Mouse (Mus musculus): ENCODE results near the gene Agps. TPM values are rescaled to one million over a fixed set of nuclear protein-coding genes. Genes with fewer than 3 reads are reported as not detected.

Gene Agps
- polyA plus RNA-seq, 1 experiment from 2014 or later, result 41.5 TPM

DNA sequence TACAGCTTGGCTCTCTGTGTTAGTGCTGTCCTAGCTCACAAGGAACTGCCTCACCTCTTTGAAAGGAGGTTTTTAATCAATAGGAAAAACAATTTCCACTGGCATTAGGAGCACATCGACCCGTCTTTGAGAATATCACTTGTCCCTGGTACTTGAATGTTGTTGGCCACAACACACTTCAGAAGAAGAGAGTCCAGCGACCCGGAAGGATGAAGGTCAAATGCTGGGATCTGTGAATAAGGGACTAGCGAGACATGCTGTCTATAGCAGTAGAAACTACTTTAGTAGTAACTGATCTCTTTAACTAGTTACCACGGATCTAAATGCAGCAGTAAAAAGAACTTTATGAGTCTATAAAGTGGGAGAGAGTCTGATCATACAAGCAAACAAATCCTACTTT lies 7.8 kb upstream of the Agps start:
- 31% methylated on average over 6 of the region's 6 CpGs for WGBS

DNA sequence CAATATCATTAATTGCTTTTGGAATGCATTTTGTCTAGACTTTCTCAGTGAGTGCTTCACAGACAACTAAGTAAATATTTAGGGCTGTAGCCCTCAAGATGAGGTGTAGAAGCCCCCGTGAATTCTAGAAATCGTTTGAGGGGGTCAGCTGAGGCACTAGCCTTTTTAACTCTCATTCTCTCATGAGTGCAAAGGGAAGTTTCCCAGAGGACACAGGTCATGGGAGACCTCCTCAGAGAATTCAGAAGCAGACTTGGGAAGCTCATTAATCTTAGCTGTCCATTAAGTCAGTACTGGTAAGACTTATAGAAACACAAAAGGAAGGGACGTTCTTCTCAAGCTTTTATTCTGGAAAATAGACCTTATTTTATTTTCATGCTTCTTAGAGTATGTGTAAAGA lies 7.1 kb upstream of the Agps start:
- Histone ChIP-seq H3K4me3 (replicated peaks; ENCODE audit: low read length) (no peak overlapping the region), H3K4me1 (replicated peaks; ENCODE audit: control insufficient read depth, insufficient read depth, low read length) (no peaks in the 10 kb centered on the region), H3K27me3 (ENCODE audit: control insufficient read depth, insufficient read depth, low read length) (no peaks in the 10 kb centered on the region), H3K27ac (no peak overlapping the region), H3K9me3 (ENCODE audit: control insufficient read depth, low read length) (no peaks in the 10 kb centered on the region), H3K36me3 (replicated peaks; ENCODE audit: control insufficient read depth, insufficient read depth) (no peaks in the 10 kb centered on the region), H3K9ac (no peak overlapping the region), H3K4me2 (replicated peaks) (no peak overlapping the region)
- DNase-seq (ENCODE audit: low spot score), result no peak
- ATAC-seq (ENCODE audit: low FRiP score), result no peak
- WGBS, result 30% methylated on average over 3 of the region's 3 CpGs

More for the DNA sequence above, 7.8 kb upstream of the Agps start:
- Histone ChIP-seq H3K27ac (no peak overlapping the region), H3K4me2 (replicated peaks) (no peak overlapping the region), H3K9ac (no peak overlapping the region), H3K4me3 (replicated peaks; ENCODE audit: low read length) (no peak overlapping the region), H3K27me3 (ENCODE audit: control insufficient read depth, insufficient read depth, low read length) (no peaks in the 10 kb centered on the region), H3K36me3 (replicated peaks; ENCODE audit: control insufficient read depth, insufficient read depth) (no peaks in the 10 kb centered on the region), H3K9me3 (ENCODE audit: control insufficient read depth, low read length) (no peaks in the 10 kb centered on the region), H3K4me1 (replicated peaks; ENCODE audit: control insufficient read depth, insufficient read depth, low read length) (no peaks in the 10 kb centered on the region)
- no peak for DNase-seq (ENCODE audit: low spot score)
- no peak for ATAC-seq (ENCODE audit: low FRiP score)

DNA sequence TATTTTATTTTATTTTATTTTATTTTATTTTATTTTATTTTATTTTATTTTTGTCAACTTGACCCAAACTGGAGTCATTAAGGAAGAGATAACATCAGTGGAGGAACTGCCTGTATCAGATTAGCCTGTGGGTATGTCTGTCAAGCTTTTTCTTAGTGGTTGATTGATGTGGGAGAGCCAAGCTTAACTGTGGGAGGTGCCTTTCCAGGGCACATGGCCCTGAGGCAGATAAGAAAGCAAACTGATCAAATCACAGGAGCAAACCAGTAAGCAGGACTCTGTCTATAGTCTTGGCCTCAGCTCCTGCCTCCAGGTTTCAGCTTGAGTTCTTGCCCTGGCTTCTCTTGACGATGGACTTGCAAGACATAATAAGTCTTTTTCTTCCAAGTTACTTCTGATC lies 6.4 kb upstream of the Agps start:
- Histone ChIP-seq H3K9ac (no peak overlapping the region), H3K27ac (no peak overlapping the region), H3K4me2 (replicated peaks) (no peak overlapping the region), H3K4me1 (replicated peaks; ENCODE audit: control insufficient read depth, insufficient read depth, low read length) (no peaks in the 10 kb centered on the region), H3K27me3 (ENCODE audit: control insufficient read depth, insufficient read depth, low read length) (no peaks in the 10 kb centered on the region), H3K36me3 (replicated peaks; ENCODE audit: control insufficient read depth, insufficient read depth) (no peaks in the 10 kb centered on the region), H3K4me3 (replicated peaks; ENCODE audit: low read length) (no peak overlapping the region), H3K9me3 (ENCODE audit: control insufficient read depth, low read length) (no peaks in the 10 kb centered on the region)
- DNase-seq (ENCODE audit: low spot score), result no peak
- no peak for ATAC-seq (ENCODE audit: low FRiP score)
- 70% methylated on average over 1 of the region's 1 CpGs for WGBS

DNA sequence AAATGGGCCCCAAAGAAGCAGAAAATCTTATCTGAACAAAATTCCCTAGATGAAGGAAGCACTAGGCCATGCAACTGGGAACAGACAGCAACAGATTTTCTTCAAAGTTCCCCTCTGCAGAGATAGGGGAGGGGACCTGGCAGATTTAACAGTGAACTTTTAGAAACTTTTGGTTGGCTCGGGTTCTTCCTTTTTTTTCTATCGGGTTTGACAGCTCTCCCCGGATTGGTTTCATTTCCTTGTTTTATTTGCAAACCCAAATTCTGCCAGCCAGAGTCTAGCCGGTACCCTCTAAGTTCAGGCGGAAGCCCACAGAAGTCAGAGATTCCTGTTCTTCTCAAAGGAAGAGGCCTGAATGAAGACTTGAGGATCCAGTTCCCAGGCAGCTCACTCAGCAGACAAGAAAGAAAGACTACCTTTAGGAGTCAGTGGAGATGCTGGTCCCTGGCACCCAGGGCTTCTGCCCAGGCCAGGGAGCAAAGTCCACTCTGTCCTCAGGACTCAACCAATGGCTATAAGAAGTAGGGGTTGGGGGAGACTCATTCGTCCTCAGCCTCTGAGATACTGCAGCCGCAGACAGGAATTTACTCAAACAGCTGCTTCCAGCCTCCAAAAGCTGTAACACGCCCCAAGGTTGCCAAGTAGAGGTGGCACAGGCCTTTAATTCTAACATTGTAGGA lies 2.9 kb upstream of the Agps start:
- H3K4me1 ChIP-seq (replicated peaks; ENCODE audit: control insufficient read depth, insufficient read depth, low read length), result peaks cover 15% of the 10 kb centered on the region
- no peaks in the 10 kb centered on the region for H3K27me3 ChIP-seq (ENCODE audit: control insufficient read depth, insufficient read depth, low read length)
- DNase-seq (ENCODE audit: low spot score) (no peak), ATAC-seq (ENCODE audit: low FRiP score) (no peak)
- H3K27ac ChIP-seq, result no peak overlapping the region
- no peak overlapping the region for H3K4me3 ChIP-seq (replicated peaks; ENCODE audit: low read length)
- no peaks in the 10 kb centered on the region for H3K9me3 ChIP-seq (ENCODE audit: control insufficient read depth, low read length)
- no peak overlapping the region for H3K4me2 ChIP-seq (replicated peaks)
- no peak overlapping the region for H3K9ac ChIP-seq
- H3K36me3 ChIP-seq (replicated peaks; ENCODE audit: control insufficient read depth, insufficient read depth), result no peaks in the 10 kb centered on the region
- 90% methylated on average over 8 of the region's 8 CpGs for WGBS

DNA sequence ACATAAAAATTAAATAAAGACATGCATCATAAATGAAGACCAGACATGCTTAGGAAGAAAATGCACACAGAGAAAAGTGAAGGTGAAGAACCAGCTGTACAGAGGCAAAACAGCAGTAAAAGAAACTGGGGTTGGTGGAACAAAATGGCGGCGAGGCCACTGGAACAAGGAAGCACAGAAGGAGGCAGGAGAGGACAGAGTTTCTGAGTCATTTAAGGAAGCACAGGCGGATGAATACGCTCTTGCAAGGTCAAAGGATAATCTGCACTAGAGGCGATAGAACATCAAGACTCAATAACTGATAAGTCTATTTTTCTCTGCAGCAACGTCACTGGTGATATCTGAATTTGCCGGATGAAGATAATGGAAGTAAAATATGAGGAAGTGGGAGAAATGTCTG lies 1.7 kb upstream of the Agps start:
- ATAC-seq (ENCODE audit: low FRiP score) (no peak), DNase-seq (ENCODE audit: low spot score) (no peak)
- Histone ChIP-seq H3K4me3 (replicated peaks; ENCODE audit: low read length) (no peak overlapping the region), H3K36me3 (replicated peaks; ENCODE audit: control insufficient read depth, insufficient read depth) (no peaks in the 10 kb centered on the region), H3K9me3 (ENCODE audit: control insufficient read depth, low read length) (no peaks in the 10 kb centered on the region), H3K27ac (no peak overlapping the region), H3K4me1 (replicated peaks; ENCODE audit: control insufficient read depth, insufficient read depth, low read length) (peaks cover 21% of the 10 kb centered on the region), H3K27me3 (ENCODE audit: control insufficient read depth, insufficient read depth, low read length) (no peaks in the 10 kb centered on the region), H3K9ac (no peak overlapping the region), H3K4me2 (replicated peaks) (no peak overlapping the region)
- 91% methylated on average over 7 of the region's 7 CpGs for WGBS

DNA sequence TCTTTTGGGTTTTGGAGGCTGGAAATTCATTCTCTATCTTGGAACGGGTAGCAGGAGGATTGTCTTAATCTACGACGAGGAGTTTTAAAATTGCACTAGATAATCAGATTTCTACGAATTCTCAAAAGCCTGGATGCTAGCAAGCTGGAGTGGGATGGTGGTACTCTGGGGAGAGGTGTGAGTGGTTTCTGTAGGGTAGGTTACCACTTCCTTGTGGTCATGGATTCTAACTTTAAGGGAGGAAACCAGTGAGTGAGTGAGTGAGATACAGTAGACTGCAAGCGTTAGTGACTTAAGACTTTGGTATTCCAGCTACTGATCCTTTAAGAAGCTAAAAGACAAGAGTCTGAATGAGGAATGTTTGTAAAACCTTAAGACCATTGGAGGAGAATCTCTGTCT lies 804 bp downstream of the Agps start:
- ATAC-seq (ENCODE audit: low FRiP score) (no peak), DNase-seq (ENCODE audit: low spot score) (no peak)
- H3K4me1 ChIP-seq (replicated peaks; ENCODE audit: control insufficient read depth, insufficient read depth, low read length), result peaks cover 21% of the 10 kb centered on the region
- H3K4me2 ChIP-seq (replicated peaks), result peak overlapping the region; percentile 79
- H3K9ac ChIP-seq, result peak overlapping the region; percentile 87
- no peaks in the 10 kb centered on the region for H3K9me3 ChIP-seq (ENCODE audit: control insufficient read depth, low read length)
- H3K36me3 ChIP-seq (replicated peaks; ENCODE audit: control insufficient read depth, insufficient read depth), result no peaks in the 10 kb centered on the region
- H3K27ac ChIP-seq, result peak overlapping the region; percentile 73
- no peaks in the 10 kb centered on the region for H3K27me3 ChIP-seq (ENCODE audit: control insufficient read depth, insufficient read depth, low read length)
- H3K4me3 ChIP-seq (replicated peaks; ENCODE audit: low read length), result peak overlapping the region; percentile 91
- whole genome bisulfite sequencing, result 2% methylated on average over 5 of the region's 5 CpGs

DNA sequence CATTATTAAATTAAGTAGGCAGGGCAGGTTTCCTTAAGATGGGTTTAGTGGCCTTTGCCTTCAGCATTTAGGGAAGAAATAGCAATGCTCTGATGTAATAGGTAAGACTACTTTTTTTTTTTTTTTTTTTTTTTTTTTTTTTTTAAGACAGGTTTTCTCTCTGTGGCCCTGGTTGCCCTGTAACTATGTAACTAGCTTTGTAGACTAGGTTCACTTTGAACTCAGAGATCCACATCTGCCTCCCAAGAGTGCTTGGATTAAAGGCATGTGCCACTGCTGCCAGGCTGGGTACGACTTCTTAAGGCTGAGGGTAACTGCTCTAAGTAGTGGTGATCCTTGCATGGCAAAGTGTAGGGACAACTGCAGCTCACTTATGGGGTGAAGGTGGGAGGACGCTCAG lies 2.5 kb downstream of the Agps start:
- Histone ChIP-seq H3K4me1 (replicated peaks; ENCODE audit: control insufficient read depth, insufficient read depth, low read length) (peaks cover 21% of the 10 kb centered on the region), H3K36me3 (replicated peaks; ENCODE audit: control insufficient read depth, insufficient read depth) (no peaks in the 10 kb centered on the region), H3K4me2 (replicated peaks) (no peak overlapping the region), H3K9ac (no peak overlapping the region), H3K27ac (no peak overlapping the region), H3K9me3 (ENCODE audit: control insufficient read depth, low read length) (no peaks in the 10 kb centered on the region), H3K4me3 (replicated peaks; ENCODE audit: low read length) (no peak overlapping the region), H3K27me3 (ENCODE audit: control insufficient read depth, insufficient read depth, low read length) (no peaks in the 10 kb centered on the region)
- ATAC-seq (ENCODE audit: low FRiP score) (no peak), DNase-seq (ENCODE audit: low spot score) (no peak)
- 90% methylated on average over 2 of the region's 2 CpGs for WGBS

DNA sequence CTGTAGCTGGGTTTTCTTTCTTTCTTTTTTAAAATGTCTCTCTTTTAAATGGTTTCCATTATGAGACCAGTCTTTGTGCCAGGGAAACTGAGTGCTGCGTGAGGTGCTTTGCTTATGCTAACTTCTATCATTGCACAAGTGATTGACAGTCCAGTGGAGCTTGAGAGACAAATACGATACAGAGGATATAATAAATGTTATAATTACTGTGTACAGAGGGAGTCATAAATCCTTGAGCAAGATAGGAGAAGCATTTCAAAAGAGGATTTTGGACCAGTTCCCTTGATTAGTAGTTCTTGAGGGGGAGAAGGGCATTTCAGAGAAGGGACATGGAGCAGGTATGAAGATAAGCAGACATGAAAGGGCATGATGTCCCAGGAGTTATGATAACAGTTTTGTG lies 10.3 kb downstream of the Agps start:
- H3K4me2 ChIP-seq (replicated peaks), result no peak overlapping the region
- no peak overlapping the region for H3K9ac ChIP-seq
- no peak overlapping the region for H3K4me3 ChIP-seq (replicated peaks; ENCODE audit: low read length)
- H3K9me3 ChIP-seq (ENCODE audit: control insufficient read depth, low read length), result no peaks in the 10 kb centered on the region
- H3K27ac ChIP-seq, result no peak overlapping the region
- no peak for ATAC-seq (ENCODE audit: low FRiP score)
- no peaks in the 10 kb centered on the region for H3K27me3 ChIP-seq (ENCODE audit: control insufficient read depth, insufficient read depth, low read length)
- WGBS, result 86% methylated on average over 2 of the region's 2 CpGs
- H3K4me1 ChIP-seq (replicated peaks; ENCODE audit: control insufficient read depth, insufficient read depth, low read length), result no peaks in the 10 kb centered on the region
- DNase-seq (ENCODE audit: low spot score), result no peak
- H3K36me3 ChIP-seq (replicated peaks; ENCODE audit: control insufficient read depth, insufficient read depth), result no peaks in the 10 kb centered on the region

DNA sequence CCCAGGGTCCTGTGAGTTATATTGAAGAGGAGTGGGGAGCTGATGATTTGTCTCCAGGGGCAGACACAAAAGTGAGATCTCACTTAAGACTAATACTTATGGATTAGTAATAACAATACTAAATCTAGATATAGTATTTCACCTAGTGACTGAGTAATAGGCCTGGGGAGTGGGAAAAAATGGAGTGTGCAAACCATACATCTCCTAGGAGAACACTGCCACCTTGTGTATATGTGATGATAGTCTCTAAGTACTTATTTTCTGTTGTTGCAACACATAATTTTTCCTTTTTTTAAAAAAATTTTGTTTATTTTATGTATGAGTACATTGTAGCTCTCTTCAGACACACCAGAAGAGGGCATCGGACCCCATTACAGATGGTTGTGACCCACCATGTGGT lies 15.7 kb downstream of the Agps start:
- Histone ChIP-seq H3K36me3 (replicated peaks; ENCODE audit: control insufficient read depth, insufficient read depth) (0 out of 2 replicates have a peak, but pooled peaks cover 5% of the 10 kb centered on the region), H3K4me1 (replicated peaks; ENCODE audit: control insufficient read depth, insufficient read depth, low read length) (no peaks in the 10 kb centered on the region), H3K4me3 (replicated peaks; ENCODE audit: low read length) (no peak overlapping the region), H3K9ac (no peak overlapping the region), H3K27ac (no peak overlapping the region), H3K9me3 (ENCODE audit: control insufficient read depth, low read length) (no peaks in the 10 kb centered on the region), H3K4me2 (replicated peaks) (no peak overlapping the region), H3K27me3 (ENCODE audit: control insufficient read depth, insufficient read depth, low read length) (no peaks in the 10 kb centered on the region)
- WGBS, result 93% methylated on average over 1 of the region's 1 CpGs
- no peak for DNase-seq (ENCODE audit: low spot score)
- ATAC-seq (ENCODE audit: low FRiP score), result no peak

DNA sequence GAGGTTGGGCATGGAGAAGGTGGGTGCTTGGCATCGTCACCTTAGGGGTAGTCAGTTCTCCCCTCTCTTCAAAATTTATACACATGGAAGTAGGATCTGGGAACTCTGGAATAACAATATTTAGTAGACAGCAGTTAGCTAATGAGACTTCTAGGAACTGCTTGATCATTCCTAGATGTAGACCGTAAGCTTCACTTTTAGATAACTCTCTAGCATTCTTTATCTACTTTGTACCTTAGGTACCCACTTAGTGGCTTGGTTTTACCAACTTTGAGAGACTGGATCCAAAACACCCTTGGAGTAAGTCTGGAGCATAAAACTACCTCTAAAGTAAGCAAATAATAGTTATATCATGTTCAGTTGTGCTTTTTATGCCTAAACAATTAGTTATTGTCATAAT lies 20.5 kb downstream of the Agps start:
- WGBS, result 98% methylated on average over 2 of the region's 2 CpGs
- ATAC-seq (ENCODE audit: low FRiP score), result no peak

More for the DNA sequence above, 20.5 kb downstream of the Agps start:
- no peak overlapping the region for H3K4me3 ChIP-seq (replicated peaks; ENCODE audit: low read length)
- H3K4me1 ChIP-seq (replicated peaks; ENCODE audit: control insufficient read depth, insufficient read depth, low read length), result no peaks in the 10 kb centered on the region
- no peak for DNase-seq (ENCODE audit: low spot score)
- no peaks in the 10 kb centered on the region for H3K27me3 ChIP-seq (ENCODE audit: control insufficient read depth, insufficient read depth, low read length)
- no peak overlapping the region for H3K4me2 ChIP-seq (replicated peaks)
- H3K9me3 ChIP-seq (ENCODE audit: control insufficient read depth, low read length), result no peaks in the 10 kb centered on the region
- H3K36me3 ChIP-seq (replicated peaks; ENCODE audit: control insufficient read depth, insufficient read depth), result 0 out of 2 replicates have a peak, but pooled peaks cover 11% of the 10 kb centered on the region
- H3K27ac ChIP-seq, result no peak overlapping the region
- H3K9ac ChIP-seq, result no peak overlapping the region

All from hindbrain, embryonic 14.5 days (tissue).